Mouse (Mus musculus) stomach, postnatal 0 days (tissue): ENCODE measurements at regions not wholly inside any gene's neighbourhood (a gene's known extent, or its start where the extent isn't known, plus 50 kb on each side); places are given as distances from the start of the nearest gene placed in this dataset.

ENCODE experiments used
- CTCF ChIP-seq: IDR thresholded peaks from 2 replicates; pipeline ENCODE4 v1.5.1; 2016; ENCODE audit warnings: antibody characterized with exemption, low read depth, mild to moderate bottlenecking, moderate library complexity
- EP300 ChIP-seq: optimal IDR thresholded peaks from 2 replicates; pipeline ENCODE3; 2016; ENCODE audit warnings: antibody characterized with exemption

- TF ChIP-seq CTCF = no peak
- no peak for TF ChIP-seq EP300
These were observed 168.3 kb upstream of the Creb1 start for GRCm38 (mm10) chr1:64364095-64364494.
